Mouse (Mus musculus) ES-E14 (cell line): ENCODE measurements around the gene Cntrob. TPM values are rescaled to one million over a fixed set of nuclear protein-coding genes. Genes with fewer than 3 reads are reported as not detected.

Experiments used
- DNase-seq: peaks from one replicate; pipeline ENCODE4 v3.0.0-alpha.2; 2013; ENCODE audit warnings: low read depth, low spot score
- H3K27ac ChIP-seq: 2 replicates; pipeline ENCODE4 v1.5.1; 2012; ENCODE audit warnings: low read depth, mild to moderate bottlenecking, low read length, moderate library complexity, mixed read lengths; ENCODE audit not compliant: poor library complexity, insufficient read depth, severe bottlenecking
- H3K36me3 ChIP-seq: 2 replicates; pipeline ENCODE4 v1.6.1; 2012; ENCODE audit warnings: mild to moderate bottlenecking, low read length, moderate library complexity, mixed read lengths; ENCODE audit not compliant: control insufficient read depth, poor library complexity, insufficient read depth, severe bottlenecking
- H3K4me1 ChIP-seq, 2 experiments: fragments of 150-350 bp in 1 of 2; sonication (generic) in 1 of 2; 2 replicates each; pipeline ENCODE4 v1.6.1; 2012; ENCODE audit warnings: low read length in 2 of 2, mild to moderate bottlenecking in 1 of 2, mixed read lengths in 1 of 2; ENCODE audit not compliant: control insufficient read depth in 2 of 2, insufficient read depth in 2 of 2, poor library complexity in 1 of 2
- H3K4me3 ChIP-seq, 2 experiments: fragments of 150-350 bp in 1 of 2; sonication (generic) in 1 of 2; 2 replicates each; pipeline ENCODE4 v1.5.1; 2012; ENCODE audit warnings: low read length in 2 of 2, low read depth in 1 of 2, mild to moderate bottlenecking in 1 of 2, mixed read lengths in 1 of 2; ENCODE audit not compliant: insufficient read depth in 1 of 2, poor library complexity in 1 of 2, severe bottlenecking in 1 of 2
- H3K9ac ChIP-seq: 2 replicates; pipeline ENCODE4 v1.6.1; 2012; ENCODE audit warnings: low read depth, mild to moderate bottlenecking, low read length, mixed read lengths; ENCODE audit not compliant: poor library complexity, insufficient read depth, severe bottlenecking
- H3K9me3 ChIP-seq: fragments of 150-350 bp; sonication (generic); 2 replicates; pipeline ENCODE4 v1.6.1; 2012; ENCODE audit warnings: low read depth, mild to moderate bottlenecking, low read length; ENCODE audit not compliant: control insufficient read depth, insufficient read depth
- CHD2 ChIP-seq: IDR thresholded peaks from 2 replicates; pipeline ENCODE4 v1.6.1; 2014; ENCODE audit warnings: mild to moderate bottlenecking, low read depth, low read length, inconsistent platforms
- HCFC1 ChIP-seq: IDR thresholded peaks from 2 replicates; pipeline ENCODE4 v1.6.1; 2012; ENCODE audit warnings: low read length, inconsistent platforms, borderline replicate concordance; ENCODE audit not compliant: insufficient read depth
- MAFK ChIP-seq: IDR thresholded peaks from 2 replicates; pipeline ENCODE4 v1.6.1; 2014; ENCODE audit warnings: mild to moderate bottlenecking, low read depth, low read length, inconsistent platforms; ENCODE audit not compliant: insufficient read depth
- ZC3H11A ChIP-seq: IDR thresholded peaks from 2 replicates; pipeline ENCODE4 v1.6.1; 2012; ENCODE audit warnings: low read depth, mild to moderate bottlenecking, inconsistent platforms, low read length, borderline replicate concordance
- ZNF384 ChIP-seq: IDR thresholded peaks from 2 replicates; pipeline ENCODE4 v1.6.1; 2012; ENCODE audit warnings: low read depth, low read length, inconsistent platforms
- in situ Hi-C, 2 experiments: fragments of 600-800 bp; cut with MboI; formaldehyde crosslinking; loops; one replicate each; pipeline ENCODE4 v1.15.1; 2025; ENCODE audit warnings: low sequenced_read_pairs in 2 of 2, inconsistent platforms in 1 of 2; ENCODE audit not compliant: unreplicated experiment in 2 of 2
- total RNA-seq: library from RNA; depleted of rRNA; stranded (reverse); fragments of 300-350 nt; gene quantifications from 2 replicates; pipeline ENCODE4 v1.2.3, GENCODE M21; 2012

Cntrob gene
- total RNA-seq, 1 experiment: 23.0 TPM

DNA sequence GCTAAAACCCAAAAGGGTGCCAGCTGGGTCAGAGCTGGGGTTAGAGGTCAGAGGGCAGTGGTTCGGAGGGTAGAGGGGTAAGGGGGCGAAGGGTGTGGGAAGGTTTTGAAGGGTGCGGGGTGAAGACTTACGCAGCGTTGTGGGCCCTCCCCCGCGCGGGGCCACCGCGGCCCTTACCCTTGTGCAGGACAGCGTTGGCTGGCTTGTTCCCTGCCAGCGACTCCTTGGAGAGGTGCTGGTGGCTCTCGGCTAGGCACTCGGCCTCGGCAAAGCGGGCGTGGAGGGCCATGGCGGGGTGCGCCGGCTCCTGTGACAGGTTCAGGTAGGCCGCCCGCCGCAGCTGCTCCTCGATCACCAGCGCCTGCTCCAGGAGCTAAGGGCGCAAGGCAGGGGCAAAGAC, 22.9 kb upstream of the Cntrob start:
- TF ChIP-seq ZNF384: no peak
- no peak for TF ChIP-seq CHD2
- no peak for TF ChIP-seq ZC3H11A
- TF ChIP-seq MAFK: no peak
- TF ChIP-seq HCFC1: no peak
- DNase-seq: no peak
- H3K27ac ChIP-seq: no peak overlapping the region
- H3K9ac ChIP-seq: peak overlapping the region; percentile 24; the same call in 1 of the 2 replicates
- peak overlapping the region; percentile 35 to 58; a peak in 3 of 4 replicates for H3K4me3 ChIP-seq
- H3K9me3 ChIP-seq: no peaks in the 10 kb centered on the region
- H3K36me3 ChIP-seq: no peaks in the 10 kb centered on the region
- in situ Hi-C loops: no loop called here
- H3K4me1 ChIP-seq: no peaks in the 10 kb centered on the region

- no peak for DNase-seq
- Histone ChIP-seq H3K9me3 (no peaks in the 10 kb centered on the region), H3K4me3 (peak within 1 kb of the TSS; percentile 48 to 66), H3K36me3 (no peaks in the 10 kb centered on the region), H3K4me1 (peaks cover 2 to 11% of the 10 kb centered on the region in 2 experiments; a peak in 1 of 4 replicates), H3K27ac (no peak within 1 kb of the TSS), H3K9ac (peak within 1 kb of the TSS; percentile 70)
- in situ Hi-C loops: no loop called here
- no peak for TF ChIP-seq ZNF384
- no peak for TF ChIP-seq HCFC1
- TF ChIP-seq CHD2: 0 out of 2 replicates have a peak, but pooled peaks have one; percentile 11
These were observed 16.9 kb upstream of the Cntrob start, which contains the start of gene Rnf227 for GRCm38 (mm10) chr11:69340161-69341131. Gene Rnf227, plus strand, starts transcription at chr11:69340461.

DNA sequence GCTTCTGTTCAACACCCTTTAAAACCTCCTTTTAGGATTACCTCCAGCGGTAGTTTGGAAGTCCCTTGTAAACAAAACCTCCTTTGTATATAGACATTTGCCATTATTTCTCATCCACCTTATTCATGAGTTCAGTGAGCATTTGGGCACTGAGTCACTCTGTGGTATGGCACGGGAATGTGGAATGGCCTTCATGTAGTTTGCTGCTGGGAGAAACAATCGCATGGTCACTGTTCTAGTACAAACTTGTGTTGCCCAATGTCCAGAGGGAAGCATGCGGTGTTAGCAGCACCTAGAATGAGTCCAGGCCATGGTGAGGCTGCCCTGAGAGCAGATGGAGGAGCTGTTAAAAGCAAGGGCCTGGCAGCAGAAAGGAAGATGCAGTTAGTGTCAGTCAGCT, 11.2 kb upstream of the Cntrob start:
- H3K27ac ChIP-seq: no peak overlapping the region
- no peak overlapping the region for H3K9ac ChIP-seq
- no peaks in the 10 kb centered on the region for H3K9me3 ChIP-seq
- H3K36me3 ChIP-seq: no peaks in the 10 kb centered on the region
- in situ Hi-C loops: no loop called here
- TF ChIP-seq HCFC1 (no peak), CHD2 (no peak), ZC3H11A (no peak), MAFK (no peak), ZNF384 (no peak)
- DNase-seq: no peak
- H3K4me1 ChIP-seq: peaks cover 4 to 10% of the 10 kb centered on the region in 2 experiments
- H3K4me3 ChIP-seq: no peak overlapping the region

GRCm38 (mm10) chr11:69333922-69334321, 10.3 kb upstream of the Cntrob start:
- H3K4me1 ChIP-seq: peaks cover 4 to 10% of the 10 kb centered on the region in 2 experiments
- no peak overlapping the region for H3K4me3 ChIP-seq
- no peaks in the 10 kb centered on the region for H3K9me3 ChIP-seq
- H3K27ac ChIP-seq: no peak overlapping the region
- no peak for DNase-seq
- in situ Hi-C loops: no loop called here
- H3K9ac ChIP-seq: no peak overlapping the region
- TF ChIP-seq MAFK (no peak), CHD2 (no peak), ZC3H11A (no peak), ZNF384 (no peak), HCFC1 (no peak)
- H3K36me3 ChIP-seq: no peaks in the 10 kb centered on the region
